Mouse (Mus musculus) lung, postnatal 0 days (tissue): Measurements from ENCODE around the gene Tnfrsf13c.

Source experiments
- CTCF ChIP-seq: IDR thresholded peaks from 2 replicates; pipeline ENCODE4 v1.5.1; 2016; ENCODE audit warnings: antibody characterized with exemption, mild to moderate bottlenecking
- EP300 ChIP-seq: IDR thresholded peaks from 2 replicates; pipeline ENCODE4 v1.6.1; 2016; ENCODE audit warnings: antibody characterized with exemption, mild to moderate bottlenecking, control low read depth

DNA sequence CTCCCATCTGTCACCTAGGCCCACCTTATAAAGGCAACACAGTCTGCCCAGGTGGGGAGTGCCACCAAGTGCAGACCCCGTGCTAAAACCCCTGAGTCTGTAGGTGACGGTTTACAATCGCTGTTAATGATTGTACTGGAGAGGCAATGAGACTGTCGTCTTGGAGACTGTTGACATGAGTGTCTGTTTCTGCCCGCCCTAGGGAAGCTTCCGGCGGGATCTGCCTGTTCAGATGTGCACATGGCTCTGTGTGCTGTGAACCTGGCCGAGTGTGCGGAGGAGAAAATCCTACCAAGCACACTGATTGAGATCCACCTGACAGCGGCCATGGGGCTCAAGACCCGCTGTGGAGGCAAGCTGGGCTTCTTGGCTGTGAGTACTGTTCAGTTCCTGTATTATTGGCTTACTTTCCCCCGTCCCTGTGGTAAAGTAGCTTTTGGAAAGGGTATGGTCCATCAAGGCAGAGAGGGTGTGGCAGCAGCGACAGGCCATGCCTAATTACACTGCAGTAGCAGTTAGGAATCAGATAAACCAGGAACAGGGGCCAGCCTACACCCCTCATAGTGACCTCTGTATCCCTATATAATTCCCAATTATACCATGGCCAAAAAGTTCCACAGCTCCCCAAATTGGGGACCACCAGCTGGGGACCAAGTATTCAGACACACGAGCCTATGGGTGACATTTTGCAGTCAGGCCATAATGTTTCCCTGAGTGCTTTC lies 38.9 kb downstream of the Tnfrsf13c start:
- TF ChIP-seq CTCF: no peak
- no peak for TF ChIP-seq EP300
